ENCODE assay signal across 23 mouse cellular contexts in the genomic region with DNA sequence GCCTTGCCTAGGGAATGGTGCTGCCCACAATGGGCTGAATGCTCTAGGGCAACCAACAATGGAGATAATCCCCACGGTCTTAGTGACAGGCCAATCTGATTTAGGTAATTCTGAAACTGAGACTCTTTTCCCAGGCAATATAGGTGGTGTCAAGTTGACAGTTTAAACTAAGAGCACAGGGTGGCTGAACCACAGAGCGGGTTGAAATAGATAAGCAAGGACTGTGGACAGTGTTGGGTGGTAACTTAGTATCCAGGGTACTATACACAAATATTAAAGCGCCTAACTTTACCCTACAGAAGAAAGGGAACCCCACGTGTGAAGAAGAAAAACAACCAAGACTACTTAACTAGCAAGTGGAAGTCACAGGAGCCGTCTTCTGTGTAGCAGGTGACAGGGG.
"Had no signal": no experiment of that assay in that cellular context is flagged by ENCODE, and none has a peak within 500 bp of the region (broad histone marks: within the 10 kb centered on the region; RNA-seq: fewer than 3 reads in every experiment).

No protein-coding gene starts in this region.

- H3K27me3 ChIP-seq: kidney, embryonic 15.5 days; limb, embryonic 13.5 days; lung, embryonic 15.5 days; midbrain, embryonic 12.5 days; neural tube, embryonic 13.5 days; stomach, embryonic 15.5 days had no signal

- H3K9me3 ChIP-seq: kidney, embryonic 15.5 days; limb, embryonic 10.5 days; limb, embryonic 13.5 days; lung, embryonic 15.5 days; neural tube, embryonic 13.5 days; stomach, embryonic 15.5 days had no signal

- H3K9ac ChIP-seq: kidney, embryonic 15.5 days; limb, embryonic 13.5 days; lung, embryonic 15.5 days; midbrain, embryonic 12.5 days; neural tube, embryonic 13.5 days; stomach, embryonic 15.5 days had no signal

- H3K4me1 ChIP-seq: kidney, embryonic 15.5 days; limb, embryonic 13.5 days; lung, embryonic 15.5 days; stomach, embryonic 15.5 days had no signal

- H3K4me2 ChIP-seq: kidney, embryonic 15.5 days; limb, embryonic 13.5 days; lung, embryonic 15.5 days; midbrain, embryonic 12.5 days; neural tube, embryonic 13.5 days; stomach, embryonic 15.5 days had no signal

- ATAC-seq: inflammation-experienced regulatory T-cells, adult 6 months; midbrain, embryonic 16.5 days had no signal

- DNase-seq: kidney, adult 11 months; kidney, adult 8-10 months; kidney, postnatal 10 days; kidney, postnatal 4 days; lung, adult 18-20 months; lung, postnatal 10 days; lung, postnatal 36 days; retina, postnatal 1 day; right cerebral cortex, postnatal 25 days; spleen, adult 18-20 months; thymus, adult 2 months; thymus, postnatal 14 days; thymus, postnatal 4 days had no signal

- H3K36me3 ChIP-seq: kidney, embryonic 15.5 days; lung, embryonic 15.5 days; midbrain, embryonic 12.5 days; neural tube, embryonic 13.5 days; stomach, embryonic 15.5 days had no signal

- H3K27ac ChIP-seq: kidney, embryonic 15.5 days; limb, embryonic 10.5 days; limb, embryonic 13.5 days; lung, embryonic 15.5 days; midbrain, embryonic 12.5 days; neural tube, embryonic 13.5 days; stomach, embryonic 15.5 days had no signal

- H3K4me3 ChIP-seq: kidney, embryonic 15.5 days; limb, embryonic 10.5 days; limb, embryonic 13.5 days; lung, embryonic 15.5 days; midbrain, embryonic 12.5 days; myocyte; neural tube, embryonic 13.5 days; stomach, embryonic 15.5 days had no signal
